Mouse (Mus musculus) spleen, postnatal 14 days (tissue): ENCODE data around the gene Fbxo4.

Experiments used
- DNase-seq, 2 experiments: peaks; one replicate each; pipeline ENCODE4 v3.0.0; 2021 to 2022; ENCODE audit warnings: low spot score in 2 of 2

Gene Fbxo4

DNA sequence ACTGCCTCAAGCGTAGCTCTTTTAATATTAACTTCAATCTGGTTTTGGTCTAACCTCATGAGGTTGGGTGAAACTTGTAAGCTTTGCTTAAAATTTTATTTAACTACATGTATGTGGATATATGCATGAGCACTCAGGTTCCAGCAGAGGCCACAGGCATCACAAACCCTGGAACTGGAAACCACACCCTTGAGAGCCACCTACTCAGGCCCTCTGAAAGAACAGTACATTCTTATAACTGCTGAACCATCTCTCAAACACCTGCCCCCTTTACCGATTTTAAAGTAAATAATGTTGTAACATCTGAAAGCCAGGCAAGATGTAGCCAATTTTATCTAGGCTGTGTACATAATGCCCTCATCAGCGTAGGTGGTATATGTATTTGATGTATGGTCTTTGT lies 498 bp upstream of the Fbxo4 start:
- DNase-seq: no peak

DNA sequence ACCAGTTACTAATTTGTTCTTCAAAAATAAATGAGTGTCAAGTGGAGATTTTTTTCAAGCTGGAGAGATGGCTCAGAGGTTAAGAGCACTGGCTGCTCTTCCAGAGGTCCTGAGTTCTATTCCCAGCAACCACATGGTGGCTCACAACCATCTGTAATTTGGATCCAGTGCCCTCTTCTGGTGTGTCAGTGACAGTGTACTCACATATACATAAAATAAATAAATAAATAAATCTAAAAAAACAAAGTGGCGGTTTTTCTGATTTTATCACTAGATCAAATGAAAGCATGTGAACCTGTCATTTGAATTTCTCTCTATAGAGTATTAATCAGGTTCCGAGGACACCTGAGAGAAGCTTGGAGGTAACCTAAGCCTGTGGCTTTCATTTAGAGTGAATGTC lies 1.1 kb downstream of the Fbxo4 start:
- no peak for DNase-seq

DNA sequence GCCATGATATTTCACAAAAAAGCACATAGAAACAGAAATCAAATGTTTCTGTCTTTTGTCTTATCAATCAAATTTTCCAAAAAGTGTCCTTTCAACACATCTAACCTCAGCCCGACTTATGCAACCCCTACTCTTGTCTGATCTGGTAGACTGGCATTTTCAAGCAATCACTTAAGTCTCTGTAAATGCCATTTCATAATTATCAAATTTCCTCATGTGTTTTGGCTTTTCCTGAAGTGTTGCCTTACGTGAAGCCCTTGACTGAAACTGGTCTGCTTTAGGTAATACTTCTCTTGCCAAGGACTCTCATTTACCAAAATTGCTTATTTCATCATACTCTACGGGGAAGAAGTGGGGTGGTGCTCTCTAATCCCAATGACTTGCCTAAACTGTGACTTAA lies 6.1 kb downstream of the Fbxo4 start:
- DNase-seq: no peak

DNA sequence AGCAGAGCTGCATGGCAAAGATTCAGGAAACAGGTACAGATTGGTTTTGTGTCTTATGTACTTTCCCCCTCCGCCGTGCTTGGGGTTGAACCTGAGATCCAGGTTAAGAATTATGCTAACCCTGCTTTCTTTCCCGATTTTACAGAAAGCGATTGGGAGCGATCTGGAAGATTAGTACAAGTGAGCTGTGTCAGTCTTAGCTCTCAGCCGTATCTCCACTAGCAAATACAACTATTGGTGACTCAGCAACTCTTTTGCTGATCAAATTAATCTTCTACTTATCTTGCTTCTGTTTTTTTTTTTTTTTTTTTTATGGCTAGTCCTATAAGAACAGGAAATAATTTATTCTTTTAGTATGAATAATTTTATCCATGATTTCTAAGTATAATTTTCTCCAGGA lies 9.2 kb downstream of the Fbxo4 start:
- no peak for DNase-seq

DNA sequence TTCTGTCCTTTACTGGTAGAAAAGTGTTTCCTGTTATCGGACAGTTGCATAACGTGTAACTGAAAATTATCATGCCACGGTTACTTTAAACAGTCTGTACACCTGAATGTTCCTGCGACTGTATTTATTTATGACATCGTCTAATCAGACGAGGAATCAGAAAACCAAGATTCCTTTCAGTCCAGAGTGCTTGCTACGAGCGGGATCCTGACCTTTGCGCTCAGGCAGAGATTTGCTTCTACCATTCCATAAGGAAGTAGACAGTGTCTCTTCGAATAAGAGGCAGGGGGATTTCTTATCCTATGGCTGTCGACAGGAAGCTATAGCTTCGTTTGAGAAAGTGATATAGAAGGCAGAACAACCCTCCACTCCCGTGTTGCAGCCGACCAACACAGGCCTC lies 9.6 kb downstream of the Fbxo4 start:
- DNase-seq: no peak

DNA sequence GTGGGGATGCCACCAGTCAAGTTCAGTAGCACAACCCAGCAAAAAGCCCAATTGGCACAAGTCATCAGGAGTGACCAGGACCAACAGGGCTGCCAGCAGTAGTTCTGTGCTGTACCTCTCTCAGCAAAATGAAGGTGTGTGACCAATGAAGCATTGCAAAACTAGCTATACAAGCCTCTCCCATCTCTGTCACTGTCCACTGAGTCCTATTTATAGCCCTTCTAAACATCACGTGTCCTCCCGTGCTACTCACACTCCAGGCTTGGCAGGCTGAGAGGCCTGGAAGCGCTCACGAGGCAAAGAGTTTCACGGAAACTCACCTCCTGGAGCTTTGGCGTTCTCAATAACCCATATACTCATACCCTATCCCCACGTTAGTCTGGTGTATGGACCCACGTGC lies 17.1 kb downstream of the Fbxo4 start:
- DNase-seq: no peak

DNA sequence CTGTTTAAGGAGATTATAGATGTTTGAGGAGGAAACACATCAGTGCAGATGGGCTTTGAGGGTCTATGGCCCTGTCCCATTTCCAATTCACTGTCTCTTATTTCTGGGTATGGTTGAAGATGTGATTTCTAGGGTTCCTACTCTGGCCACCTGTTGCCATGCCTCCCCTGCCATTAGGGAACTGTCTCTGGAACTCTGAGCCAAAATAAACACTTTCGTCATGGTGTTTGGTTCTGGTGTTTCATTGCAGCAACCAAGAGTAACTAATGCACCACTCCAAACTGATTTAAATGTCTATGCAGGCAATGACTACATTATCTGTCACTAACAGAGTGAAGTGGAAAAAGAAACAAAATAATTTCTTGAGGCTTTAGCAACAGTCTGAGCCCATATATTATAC lies 19.3 kb downstream of the Fbxo4 start:
- DNase-seq: no peak

DNA sequence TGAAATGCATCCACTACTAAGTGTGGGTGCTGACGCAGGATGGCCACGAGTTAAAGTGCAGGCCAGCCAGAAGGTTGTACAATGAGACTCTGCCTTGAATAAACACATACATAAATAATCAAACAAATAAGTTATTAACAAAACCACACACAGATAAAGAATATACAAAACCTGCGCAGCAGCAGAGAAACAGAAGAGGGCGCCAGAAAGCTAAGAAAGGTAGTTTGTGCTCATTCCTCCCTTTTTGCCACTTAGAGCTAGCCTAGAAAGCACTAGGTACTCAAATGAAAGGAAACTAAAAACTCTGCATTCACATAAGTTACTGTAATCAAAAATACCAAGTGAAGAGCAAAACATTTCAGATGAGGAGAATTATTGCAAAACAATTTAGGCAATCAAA lies 21.4 kb downstream of the Fbxo4 start:
- DNase-seq: peak in 1 of 2 experiments; percentile 31

DNA sequence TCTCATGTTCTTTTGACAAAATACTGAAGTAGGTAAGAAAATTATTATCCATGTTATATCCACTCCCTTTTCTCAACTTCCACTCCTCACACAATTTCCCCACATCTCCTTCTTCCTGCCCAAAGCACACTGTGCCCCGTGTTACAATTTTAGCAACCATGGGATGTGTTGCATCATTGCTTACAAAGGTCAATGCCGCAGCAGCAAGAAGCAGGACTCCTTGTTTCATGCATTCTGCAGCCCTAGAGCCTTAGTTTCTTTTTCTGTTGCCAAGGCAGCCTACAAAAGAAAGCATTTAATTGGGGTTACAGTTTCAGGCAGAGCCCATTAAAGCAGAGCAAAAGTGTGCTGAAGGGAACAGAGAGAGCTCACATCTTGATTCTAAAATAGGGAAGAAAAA lies 24.4 kb downstream of the Fbxo4 start:
- DNase-seq: no peak

DNA sequence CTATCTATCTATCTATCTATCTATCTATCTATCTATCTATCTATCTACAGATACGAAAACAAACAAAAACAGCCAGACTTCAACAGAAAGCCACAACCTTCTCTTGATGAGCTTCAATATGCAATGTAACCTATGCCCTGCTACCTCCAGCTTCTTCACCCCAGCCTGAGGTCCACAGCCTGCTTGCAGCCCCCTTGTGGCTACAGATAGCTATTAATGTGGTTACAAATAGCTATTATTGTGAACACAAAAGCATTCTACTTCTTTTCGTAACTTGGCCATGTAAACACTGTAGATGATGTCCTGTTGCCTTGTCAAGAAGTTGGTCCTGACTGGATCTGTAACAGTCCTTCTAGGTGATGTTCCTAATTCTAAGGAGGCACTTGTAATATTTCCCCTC lies 41.2 kb downstream of the Fbxo4 start:
- DNase-seq: no peak

DNA sequence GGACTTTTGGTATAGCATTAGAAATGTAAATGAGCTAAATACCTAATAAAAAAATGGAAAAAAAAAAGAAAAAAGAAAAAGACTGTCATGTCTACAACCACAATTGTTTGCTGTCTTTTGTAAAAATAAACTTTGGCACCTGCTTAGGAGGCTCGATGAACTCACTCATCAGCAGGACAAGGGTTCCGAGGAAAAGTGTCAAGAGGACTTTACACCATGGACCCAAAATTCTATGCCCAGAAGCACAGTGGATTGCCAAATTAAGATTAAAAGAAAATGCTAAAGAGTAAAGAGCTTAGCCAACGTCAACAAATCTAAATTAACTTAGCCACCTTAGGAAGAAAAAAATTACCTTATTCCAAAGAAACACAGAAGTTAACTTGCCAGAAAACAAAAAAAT lies 43.3 kb downstream of the Fbxo4 start:
- DNase-seq: no peak

DNA sequence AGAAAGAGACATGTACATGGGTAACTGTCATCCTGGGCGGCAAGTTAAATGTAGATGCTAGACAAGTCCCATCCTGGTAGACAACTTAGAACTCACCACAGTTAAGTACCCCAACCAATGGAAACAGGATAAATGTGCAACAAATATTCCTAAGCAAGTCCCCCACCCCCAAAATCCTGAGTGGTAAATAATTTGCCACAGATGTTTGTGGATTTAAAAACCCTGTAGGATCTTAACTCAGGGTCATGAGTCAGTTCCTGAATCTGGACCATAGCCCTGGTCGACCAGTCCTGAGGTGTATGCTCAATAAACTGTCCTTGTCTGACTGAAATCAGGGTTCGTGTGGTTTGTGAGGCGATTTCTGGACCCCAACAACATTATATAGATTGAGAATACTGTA lies 45.9 kb downstream of the Fbxo4 start:
- no peak for DNase-seq

DNA sequence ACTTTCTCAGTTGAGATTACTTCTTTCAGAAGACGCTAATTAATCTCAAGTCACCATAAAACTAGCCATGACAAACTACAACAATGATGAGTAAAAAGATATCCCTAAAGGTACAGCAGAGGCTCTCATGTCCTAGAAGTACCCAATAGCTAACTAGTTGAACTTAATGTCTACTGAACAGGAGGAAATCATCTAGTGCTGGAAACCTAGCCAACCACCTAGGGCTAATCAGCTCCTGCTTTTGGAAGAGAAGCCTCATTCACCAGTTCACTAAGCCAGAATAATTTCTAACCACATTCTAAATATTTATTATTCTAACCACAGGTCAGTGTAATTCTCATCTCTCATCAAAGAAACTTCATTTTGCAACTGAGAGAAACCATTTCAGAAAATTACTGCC lies 47.4 kb downstream of the Fbxo4 start:
- DNase-seq: no peak
